Mouse (Mus musculus) left cerebral cortex, postnatal 25 days (tissue): ENCODE results near the gene Prnd. TPM values are rescaled to one million over a fixed set of nuclear protein-coding genes. Genes with fewer than 3 reads are reported as not detected.

Experiments used
- total RNA-seq, 2 experiments: library from RNA; stranded (reverse); gene quantifications; 2 replicates each; pipeline ENCODE4 v1.2.3; 2021

Gene Prnd
- total RNA-seq, 2 experiments from 2014 or later: not detected

Other genes starting within 250 kb of the Prnd start
- under 1 TPM in 1 of 2 experiments, not detected in 1; 0.23 TPM for gene Erv3, start 91.1 kb upstream of the Prnd start, total RNA-seq
- gene Prnp, start 40.9 kb upstream of the Prnd start, total RNA-seq: 100 to 1,000 TPM; 698 to 767 TPM
- under 1 TPM; 0.09 to 0.37 TPM for gene Prn, start 40.9 kb upstream of the Prnd start, total RNA-seq
- 10 to 100 TPM; 36.1 to 38.7 TPM for gene Rassf2, start 79.4 kb downstream of the Prnd start, total RNA-seq
- gene Slc23a2, start 194.2 kb downstream of the Prnd start, total RNA-seq: 100 to 1,000 TPM; 134 to 144 TPM